Mouse (Mus musculus) hindbrain, embryonic 11.5 days (tissue): ENCODE measurements around the gene Hnrnpm. TPM values are rescaled to one million over a fixed set of nuclear protein-coding genes. Genes with fewer than 3 reads are reported as not detected.

Source experiments
- ATAC-seq: fragments of 200-750 bp; cut with Nextera tagmentation; 2 replicates; pipeline ENCODE4 v1.8.0; 2017; ENCODE audit warnings: mild to moderate bottlenecking, moderate TSS enrichment, moderate library complexity; ENCODE audit not compliant: low FRiP score
- DNase-seq: peaks from one replicate; pipeline ENCODE4 v3.0.0-alpha.2; 2015; ENCODE audit warnings: low spot score
- H3K27ac ChIP-seq: fragments of 300-500 bp; sonication (generic); 2 replicates; pipeline ENCODE4 v1.5.1; 2014; ENCODE audit warnings: mild to moderate bottlenecking, low read depth, low read length
- H3K27me3 ChIP-seq: fragments of 300-500 bp; sonication (generic); 2 replicates; pipeline ENCODE4 v1.6.1; 2014; ENCODE audit warnings: mild to moderate bottlenecking, low read length, moderate library complexity, mixed read lengths; ENCODE audit not compliant: control insufficient read depth, insufficient read depth
- H3K36me3 ChIP-seq: fragments of 300-500 bp; sonication (generic); 2 replicates; pipeline ENCODE4 v1.6.1; 2014; ENCODE audit warnings: mild to moderate bottlenecking, low read length, moderate library complexity, mixed read lengths; ENCODE audit not compliant: control insufficient read depth, insufficient read depth
- H3K4me1 ChIP-seq: fragments of 300-500 bp; sonication (generic); replicated peaks from 2 replicates; pipeline ENCODE4 v1.6.1; 2014; ENCODE audit warnings: low read length, mixed read lengths; ENCODE audit not compliant: control insufficient read depth, insufficient read depth
- H3K4me2 ChIP-seq: fragments of 300-500 bp; sonication (generic); replicated peaks from 2 replicates; pipeline ENCODE4 v1.6.1; 2014; ENCODE audit warnings: mild to moderate bottlenecking, low read depth, low read length
- H3K4me3 ChIP-seq: fragments of 300-500 bp; sonication (generic); 2 replicates; pipeline ENCODE4 v1.5.1; 2014; ENCODE audit warnings: low read depth, low read length
- H3K9ac ChIP-seq: fragments of 300-500 bp; sonication (generic); 2 replicates; pipeline ENCODE4 v1.6.1; 2014; ENCODE audit warnings: low read depth, low read length
- H3K9me3 ChIP-seq: fragments of 300-500 bp; sonication (generic); 2 replicates; pipeline ENCODE4 v1.6.1; 2016; ENCODE audit warnings: low read length; ENCODE audit not compliant: control insufficient read depth
- WGBS: fragments of 180-500 bp; shearing (Covaris S2); extraction: QIAGEN DNeasy Blood & Tissue Kit; methylation state at CpG from one replicate; pipeline ENCODE4 v1.1.7; 2014; 5-methylcytosine and 5-hydroxymethylcytosine counted together
- polyA plus RNA-seq: library from polyadenylated mRNA; unstranded; fragments of >200 nt; fragmentation: Nextera tagmentation; extraction: Ambion mirVana; gene quantifications from 2 replicates; pipeline ENCODE4 v1.2.1, GENCODE M21; 2014

Hnrnpm gene
- polyA plus RNA-seq, 1 experiment from 2014 or later: 506 TPM

DNA sequence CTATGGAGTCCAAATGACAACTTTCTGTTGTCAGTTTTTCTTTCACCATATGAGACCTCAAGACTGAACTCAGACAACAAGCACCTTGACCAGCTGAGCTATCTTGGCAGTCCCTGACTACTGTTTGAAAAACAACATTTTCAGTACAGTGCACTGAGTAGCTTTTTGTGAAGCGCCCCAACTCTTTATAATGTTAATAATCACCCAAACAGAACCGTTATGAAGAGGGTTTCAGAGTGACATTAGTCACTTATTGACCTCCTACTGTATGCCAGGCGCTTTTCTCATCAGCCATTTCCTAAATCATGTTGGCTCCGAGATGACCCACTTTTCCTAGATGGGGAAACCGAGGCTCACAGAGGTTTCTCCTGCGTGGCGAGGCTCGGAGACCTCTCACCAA is 31.3 kb upstream of the Hnrnpm start:
- Histone ChIP-seq H3K9me3 (no peaks in the 10 kb centered on the region), H3K9ac (peak overlapping the region; percentile 80), H3K4me3 (peak overlapping the region; percentile 82), H3K4me2 (peak overlapping the region; percentile 72), H3K36me3 (no peaks in the 10 kb centered on the region), H3K4me1 (no peaks in the 10 kb centered on the region), H3K27me3 (no peaks in the 10 kb centered on the region), H3K27ac (no peak overlapping the region)
- no peak for ATAC-seq
- no peak for DNase-seq
- WGBS: 9% methylated on average over 8 of the region's 8 CpGs

DNA sequence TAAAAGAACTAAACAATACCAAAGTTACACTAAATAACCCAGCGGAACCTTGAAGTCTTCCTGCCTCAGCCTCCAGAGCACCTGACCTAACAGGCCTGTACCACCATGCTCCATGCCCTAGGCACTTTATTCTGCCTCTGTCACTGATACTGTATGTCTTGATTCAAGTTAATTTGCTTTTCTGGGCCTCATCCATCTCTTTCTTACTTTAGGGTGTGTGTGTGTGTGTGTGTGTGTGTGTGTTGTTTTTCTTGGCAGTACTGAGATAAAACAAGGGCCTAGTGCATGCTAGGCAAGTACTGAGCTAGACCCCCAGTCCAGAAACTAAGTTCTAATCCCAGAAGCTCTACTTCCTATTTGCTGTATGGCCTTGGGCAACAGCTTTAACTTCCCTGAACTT is 30.6 kb upstream of the Hnrnpm start:
- Histone ChIP-seq H3K27ac (no peak overlapping the region), H3K4me3 (no peak overlapping the region), H3K4me1 (no peaks in the 10 kb centered on the region), H3K9me3 (no peaks in the 10 kb centered on the region), H3K36me3 (no peaks in the 10 kb centered on the region), H3K4me2 (no peak overlapping the region), H3K9ac (no peak overlapping the region), H3K27me3 (no peaks in the 10 kb centered on the region)
- WGBS: 100% methylated on average over 1 of the region's 1 CpGs
- ATAC-seq: no peak
- DNase-seq: no peak

DNA sequence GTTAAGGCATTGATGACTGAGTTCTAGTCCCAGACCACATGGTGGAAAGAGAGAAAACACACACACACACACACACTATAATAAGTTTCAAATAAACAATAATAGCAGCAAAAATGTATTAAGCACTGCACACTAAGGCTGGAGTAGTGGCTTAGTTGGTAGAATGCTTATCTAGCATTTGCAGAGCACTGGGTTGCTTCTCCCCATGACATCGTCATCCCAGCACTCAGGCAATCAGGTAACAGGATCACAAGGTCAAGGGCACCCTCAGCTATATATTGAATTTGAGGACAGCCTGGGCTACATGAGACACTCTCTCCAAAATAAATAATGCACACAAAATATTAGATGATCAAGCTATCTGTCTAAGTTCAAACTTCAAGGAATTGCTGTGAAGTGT is 28.1 kb upstream of the Hnrnpm start:
- H3K4me1 ChIP-seq: no peaks in the 10 kb centered on the region
- no peak overlapping the region for H3K9ac ChIP-seq
- no peaks in the 10 kb centered on the region for H3K36me3 ChIP-seq
- 90% methylated on average over 1 of the region's 1 CpGs for WGBS
- ATAC-seq (no peak), DNase-seq (no peak)
- H3K9me3 ChIP-seq: no peaks in the 10 kb centered on the region
- no peak overlapping the region for H3K27ac ChIP-seq
- no peak overlapping the region for H3K4me2 ChIP-seq
- H3K4me3 ChIP-seq: no peak overlapping the region
- H3K27me3 ChIP-seq: no peaks in the 10 kb centered on the region

DNA sequence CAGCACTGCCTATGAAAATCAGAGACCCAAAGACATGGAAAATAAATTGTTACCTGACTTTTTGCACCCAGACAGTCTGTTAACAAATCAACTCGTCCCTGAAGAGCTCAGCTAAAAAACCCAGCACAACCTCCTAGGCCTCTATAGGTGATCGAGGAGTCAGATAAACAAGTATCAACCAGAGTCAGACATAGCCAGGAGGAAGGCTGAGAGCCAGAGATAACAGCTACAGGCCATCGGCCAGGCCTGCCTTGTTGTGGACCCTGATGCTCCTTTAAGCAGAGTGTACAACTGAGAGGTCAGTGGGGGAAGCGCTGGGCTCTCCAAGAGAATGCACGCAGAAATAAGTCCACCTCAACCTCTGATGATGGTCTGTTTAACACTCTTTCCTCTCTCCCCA is 26.6 kb upstream of the Hnrnpm start:
- H3K4me3 ChIP-seq: no peak overlapping the region
- WGBS: 86% methylated on average over 5 of the region's 5 CpGs
- ATAC-seq: no peak

DNA sequence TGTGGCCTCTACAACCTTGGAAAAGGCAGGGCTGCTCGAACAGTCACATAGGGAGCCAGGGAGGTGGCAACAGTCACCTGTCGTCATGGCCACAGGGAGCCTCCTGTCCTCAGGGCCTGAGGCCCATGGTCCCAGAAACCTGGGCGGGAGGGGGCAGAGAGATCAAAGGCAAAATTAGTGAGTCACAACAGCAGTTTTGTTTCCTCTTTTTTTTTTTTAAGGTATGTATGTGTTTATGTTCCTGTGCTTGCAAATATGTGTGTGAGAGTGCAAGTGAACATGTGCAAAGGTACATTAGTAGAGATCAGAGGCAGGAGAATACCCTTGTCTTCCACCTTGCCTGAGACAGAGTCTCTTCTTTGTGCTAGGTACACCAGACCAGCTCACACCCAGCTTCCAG is 23.2 kb upstream of the Hnrnpm start:
- Histone ChIP-seq H3K9me3 (no peaks in the 10 kb centered on the region), H3K27ac (no peak overlapping the region), H3K4me1 (no peaks in the 10 kb centered on the region), H3K36me3 (no peaks in the 10 kb centered on the region; the same call in 1 of the 2 replicates), H3K9ac (no peak overlapping the region), H3K4me2 (no peak overlapping the region), H3K4me3 (no peak overlapping the region), H3K27me3 (no peaks in the 10 kb centered on the region)
- WGBS: 74% methylated on average over 3 of the region's 3 CpGs
- DNase-seq (no peak), ATAC-seq (no peak)

More for the DNA sequence above, 26.6 kb upstream of the Hnrnpm start:
- Histone ChIP-seq H3K4me1 (no peaks in the 10 kb centered on the region), H3K36me3 (no peaks in the 10 kb centered on the region; the same call in 1 of the 2 replicates), H3K4me2 (no peak overlapping the region), H3K27me3 (no peaks in the 10 kb centered on the region), H3K27ac (no peak overlapping the region), H3K9me3 (no peaks in the 10 kb centered on the region), H3K9ac (no peak overlapping the region)
- no peak for DNase-seq

DNA sequence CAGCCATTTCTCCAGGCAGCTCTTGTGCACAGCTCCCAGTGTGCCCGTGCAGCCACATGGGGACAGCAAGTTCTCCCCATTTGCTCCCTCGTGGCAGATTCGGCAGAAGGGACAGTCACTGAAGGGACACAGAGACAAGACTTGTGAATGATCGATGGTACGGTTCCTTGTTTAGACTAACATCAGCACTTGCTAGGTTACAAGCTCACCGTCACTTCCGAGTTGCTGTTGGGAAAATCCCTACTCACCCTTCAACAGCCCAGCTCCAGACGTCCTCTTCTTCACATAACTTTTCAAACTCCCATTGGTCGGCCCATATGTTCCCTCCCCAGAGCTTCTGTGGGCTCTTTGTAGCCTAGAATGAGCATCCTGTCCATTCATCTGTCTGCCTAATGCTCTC is 16.4 kb upstream of the Hnrnpm start:
- WGBS: 93% methylated on average over 9 of the region's 9 CpGs
- no peak for DNase-seq

DNA sequence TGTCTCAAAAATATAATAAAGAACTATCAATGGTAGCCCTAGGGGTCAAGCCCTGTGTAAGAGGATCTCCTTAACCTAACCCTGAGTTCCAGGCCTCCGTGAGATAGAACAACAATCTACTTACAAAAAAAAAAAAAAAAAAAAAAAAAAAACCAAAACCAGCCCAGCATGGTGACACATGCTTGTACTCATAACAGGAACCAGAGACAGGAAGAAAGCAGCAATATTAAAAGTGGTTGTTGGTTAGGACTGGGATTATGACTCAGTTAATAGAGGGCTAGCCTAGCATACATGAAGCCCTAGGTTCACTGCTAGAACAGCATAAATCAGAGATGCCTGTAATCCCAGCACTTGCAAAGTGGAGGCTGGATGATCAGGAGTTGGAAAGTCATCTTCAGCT is 15.5 kb upstream of the Hnrnpm start:
- Histone ChIP-seq H3K9ac (no peak overlapping the region), H3K4me3 (no peak overlapping the region), H3K4me2 (no peak overlapping the region), H3K4me1 (no peaks in the 10 kb centered on the region), H3K27ac (no peak overlapping the region), H3K27me3 (no peaks in the 10 kb centered on the region), H3K36me3 (0 out of 2 replicates have a peak, but pooled peaks cover 2% of the 10 kb centered on the region), H3K9me3 (no peaks in the 10 kb centered on the region)
- 68% methylated on average over 1 of the region's 1 CpGs for WGBS
- ATAC-seq (no peak), DNase-seq (no peak)

More for the DNA sequence above, 16.4 kb upstream of the Hnrnpm start:
- Histone ChIP-seq H3K27ac (no peak overlapping the region), H3K4me1 (no peaks in the 10 kb centered on the region), H3K36me3 (0 out of 2 replicates have a peak, but pooled peaks cover 2% of the 10 kb centered on the region), H3K9me3 (no peaks in the 10 kb centered on the region), H3K9ac (no peak overlapping the region), H3K27me3 (no peaks in the 10 kb centered on the region), H3K4me3 (no peak overlapping the region), H3K4me2 (no peak overlapping the region)
- ATAC-seq: no peak

DNA sequence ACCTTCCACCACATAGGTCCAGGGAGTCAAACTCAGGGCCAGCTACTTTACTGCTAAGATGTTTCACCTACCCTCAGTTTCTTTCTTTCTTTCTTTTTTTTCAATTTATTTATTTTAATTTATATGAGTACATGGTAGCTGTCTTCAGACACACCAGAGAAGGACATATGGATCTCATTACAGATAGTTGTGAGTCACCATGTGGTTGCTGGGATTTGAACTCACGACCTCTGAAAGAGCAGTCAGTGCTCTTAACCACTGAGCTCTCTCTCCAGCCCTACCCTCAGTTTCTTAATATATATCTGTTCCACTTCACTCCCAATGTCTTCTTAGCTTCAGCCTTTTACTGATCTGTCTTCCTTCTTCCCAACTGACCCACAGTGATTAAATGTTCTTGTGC is 8.8 kb upstream of the Hnrnpm start:
- 88% methylated on average over 1 of the region's 1 CpGs for WGBS
- no peaks in the 10 kb centered on the region for H3K9me3 ChIP-seq
- no peak overlapping the region for H3K4me2 ChIP-seq
- H3K4me3 ChIP-seq: no peak overlapping the region
- H3K27me3 ChIP-seq: no peaks in the 10 kb centered on the region
- DNase-seq (no peak), ATAC-seq (no peak)
- H3K36me3 ChIP-seq: no peaks in the 10 kb centered on the region
- H3K27ac ChIP-seq: no peak overlapping the region
- H3K4me1 ChIP-seq: no peaks in the 10 kb centered on the region
- no peak overlapping the region for H3K9ac ChIP-seq

DNA sequence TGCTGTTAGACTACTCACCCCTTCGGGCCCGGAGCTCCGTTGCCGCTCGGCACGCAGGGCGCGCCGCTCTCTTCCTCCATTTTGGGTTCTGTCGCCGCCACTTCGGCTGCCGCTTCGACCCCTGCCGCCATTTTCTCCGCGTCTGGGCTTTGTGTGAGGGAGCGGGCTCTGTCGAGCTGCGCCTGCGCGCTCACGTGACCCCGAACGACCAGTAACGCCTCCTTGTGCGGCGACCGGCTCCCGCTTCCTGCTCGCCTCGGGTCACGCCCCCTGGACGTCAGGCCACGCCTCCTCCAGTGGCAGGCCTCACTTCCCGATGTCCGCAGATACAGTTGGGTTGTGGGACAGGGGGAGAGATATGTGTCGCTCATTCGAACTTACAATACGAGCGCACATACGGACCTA is 1.4 kb downstream of the Hnrnpm start:
- peaks cover 8% of the 10 kb centered on the region for H3K4me1 ChIP-seq
- H3K27me3 ChIP-seq: no peaks in the 10 kb centered on the region
- H3K4me3 ChIP-seq: peak overlapping the region; percentile 95
- H3K4me2 ChIP-seq: peak overlapping the region; percentile 87
- H3K36me3 ChIP-seq: no peaks in the 10 kb centered on the region
- peak; percentile 97 for ATAC-seq
- H3K9ac ChIP-seq: peak overlapping the region; percentile 100
- WGBS: 0% methylated on average over 39 of the region's 42 CpGs
- peak overlapping the region; percentile 93 for H3K27ac ChIP-seq
- H3K9me3 ChIP-seq: no peaks in the 10 kb centered on the region
- peak; percentile 98 for DNase-seq
